Mouse (Mus musculus) brown adipose tissue, adult 24 weeks (tissue): Measurements from ENCODE around the gene Gdf1. TPM values are rescaled to one million over a fixed set of nuclear protein-coding genes. Genes with fewer than 3 reads are reported as not detected.

Source experiments
- H3K27ac ChIP-seq: fragments of 200-500 bp; replicated peaks from 2 replicates; pipeline ENCODE4 v1.5.1; 2012; ENCODE audit warnings: low read depth, mild to moderate bottlenecking, low read length
- H3K4me1 ChIP-seq: fragments of 200-500 bp; 2 replicates; pipeline ENCODE4 v1.6.1; 2012; ENCODE audit warnings: low read length, mixed read lengths; ENCODE audit not compliant: control insufficient read depth, insufficient read depth, insufficient read length
- H3K4me3 ChIP-seq: fragments of 200-500 bp; 2 replicates; pipeline ENCODE4 v1.5.1; 2012; ENCODE audit warnings: low read depth, mild to moderate bottlenecking, low read length, moderate library complexity; ENCODE audit not compliant: insufficient read depth
- polyA plus RNA-seq: library from polyadenylated mRNA; stranded (reverse); fragments of >200 nt; gene quantifications from 2 replicates; pipeline ENCODE4 v1.2.4, GENCODE M21; 2012; ENCODE audit not compliant: missing spikeins, insufficient read depth, insufficient read length

Gene Gdf1
- polyA plus RNA-seq, 1 experiment, result not detected

GRCm38 (mm10) chr8:70371951-70372350 lies 42.3 kb downstream of the Gdf1 start:
- H3K4me3 ChIP-seq, result no peak overlapping the region
- peaks cover 4% of the 10 kb centered on the region; the same call in 1 of the 2 replicates for H3K4me1 ChIP-seq
- no peak overlapping the region for H3K27ac ChIP-seq

- H3K4me3 ChIP-seq, result peak within 1 kb of the TSS; percentile 44
- H3K27ac ChIP-seq, result no peak within 1 kb of the TSS
- H3K4me1 ChIP-seq, result peaks cover 4% of the 10 kb centered on the region; the same call in 1 of the 2 replicates
These were observed 44.0 kb downstream of the Gdf1 start, which contains the start of gene Comp for GRCm38 (mm10) chr8:70373397-70374317. Gene Comp (plus strand): TSS chr8:70373558.

- Histone ChIP-seq H3K4me1 (peaks cover 4% of the 10 kb centered on the region; the same call in 1 of the 2 replicates), H3K27ac (no peak overlapping the region), H3K4me3 (peak overlapping the region; percentile 44)
These were observed 44.8 kb downstream of the Gdf1 start for GRCm38 (mm10) chr8:70374318-70374927.

GRCm38 (mm10) chr8:70375212-70375859 lies 45.7 kb downstream of the Gdf1 start:
- Histone ChIP-seq H3K4me3 (peak overlapping the region; percentile 44), H3K4me1 (peaks cover 4% of the 10 kb centered on the region; the same call in 1 of the 2 replicates), H3K27ac (no peak overlapping the region)

- H3K4me1 ChIP-seq, result peaks cover 4% of the 10 kb centered on the region; the same call in 1 of the 2 replicates
- H3K27ac ChIP-seq, result no peak overlapping the region
- no peak overlapping the region for H3K4me3 ChIP-seq
These were observed 46.7 kb downstream of the Gdf1 start for GRCm38 (mm10) chr8:70376275-70376741.

- Histone ChIP-seq H3K4me1 (peaks cover 4% of the 10 kb centered on the region; the same call in 1 of the 2 replicates), H3K27ac (no peak overlapping the region), H3K4me3 (no peak overlapping the region)
These were observed 47.4 kb downstream of the Gdf1 start for GRCm38 (mm10) chr8:70377049-70377448.

- H3K27ac ChIP-seq, result no peak overlapping the region
- no peak overlapping the region for H3K4me3 ChIP-seq
- no peaks in the 10 kb centered on the region for H3K4me1 ChIP-seq
These were observed 50.5 kb downstream of the Gdf1 start for GRCm38 (mm10) chr8:70380069-70380468.

Other genes with a start within 250 kb of the Gdf1 start
- 0.63 and 4.7 TPM in 2 replicates for gene Hapln4, start 246.4 kb upstream of the Gdf1 start, polyA plus RNA-seq
- 1.9 and 3.2 TPM in 2 replicates for gene Ncan, start 208.9 kb upstream of the Gdf1 start, polyA plus RNA-seq
- gene Nr2c2ap, start 198.5 kb upstream of the Gdf1 start, polyA plus RNA-seq, result 8.6 and 12.9 TPM in 2 replicates
- 18.6 and 21.4 TPM in 2 replicates for gene Rfxank, start 190.7 kb upstream of the Gdf1 start, polyA plus RNA-seq
- 63.7 and 77.1 TPM in 2 replicates for gene Borcs8, start 190.3 kb upstream of the Gdf1 start, polyA plus RNA-seq
- gene Mef2b, start 190.1 kb upstream of the Gdf1 start, polyA plus RNA-seq, result not detected in 2 replicates
- gene Tmem161a, start 157.5 kb upstream of the Gdf1 start, polyA plus RNA-seq, result 20.3 and 22.0 TPM in 2 replicates
- gene Slc25a42, start 117.5 kb upstream of the Gdf1 start, polyA plus RNA-seq, result 75.9 and 89.9 TPM in 2 replicates
- gene Sugp2, start 95.6 kb upstream of the Gdf1 start, polyA plus RNA-seq, result 5.9 and 10.4 TPM in 2 replicates
- 5.0 and 6.7 TPM in 2 replicates for gene Armc6, start 95.4 kb upstream of the Gdf1 start, polyA plus RNA-seq
- gene Homer3, start 47.0 kb upstream of the Gdf1 start, polyA plus RNA-seq, result 2.8 and 4.5 TPM in 2 replicates
- gene Ddx49, start 27.3 kb upstream of the Gdf1 start, polyA plus RNA-seq, result 14.1 and 18.1 TPM in 2 replicates
- 158 and 198 TPM in 2 replicates for gene Cope, start 27.3 kb upstream of the Gdf1 start, polyA plus RNA-seq
- gene Cers1, start 14.0 kb upstream of the Gdf1 start, polyA plus RNA-seq, result not detected in 2 replicates
- 11.7 and 20.8 TPM in 2 replicates for gene Upf1, start 23.5 kb downstream of the Gdf1 start, polyA plus RNA-seq
- not detected in 2 replicates for gene Comp, start 43.7 kb downstream of the Gdf1 start, polyA plus RNA-seq
- gene Crtc1, start 109.8 kb downstream of the Gdf1 start, polyA plus RNA-seq, result 3.0 and 4.5 TPM in 2 replicates
- gene Klhl26, start 147.2 kb downstream of the Gdf1 start, polyA plus RNA-seq, result 9.3 and 9.5 TPM in 2 replicates
- not detected in 2 replicates for gene Tmem59l, start 157.5 kb downstream of the Gdf1 start, polyA plus RNA-seq
- gene Crlf1, start 163.3 kb downstream of the Gdf1 start, polyA plus RNA-seq, result 1.3 TPM in 1 of 2 replicates, not detected in the other
- 191 and 207 TPM in 2 replicates for gene Rex1bd, start 176.9 kb downstream of the Gdf1 start, polyA plus RNA-seq
- gene Uba52, start 181.0 kb downstream of the Gdf1 start, polyA plus RNA-seq, result 977 and 1,552 TPM in 2 replicates
- 90.9 and 113 TPM in 2 replicates for gene Fkbp8, start 197.9 kb downstream of the Gdf1 start, polyA plus RNA-seq
- 106 and 116 TPM in 2 replicates for gene Kxd1, start 198.1 kb downstream of the Gdf1 start, polyA plus RNA-seq
- 7.3 and 9.1 TPM in 2 replicates for gene Ell, start 209.6 kb downstream of the Gdf1 start, polyA plus RNA-seq